Mouse (Mus musculus): ENCODE data around the gene Ripply2. TPM values are rescaled to one million over a fixed set of nuclear protein-coding genes. Genes with fewer than 3 reads are reported as not detected.

Gene Ripply2
- polyA plus RNA-seq, 1 experiment from 2014 or later, result 0.31 TPM

- Histone ChIP-seq H3K4me1 (no peaks in the 10 kb centered on the region), H3K27ac (no peak overlapping the region), H3K27me3 (ENCODE audit: low read depth, poor library complexity, severe bottlenecking) (no peaks in the 10 kb centered on the region), H3K9me3 (replicated peaks) (no peaks in the 10 kb centered on the region), H3K36me3 (0 out of 2 replicates have a peak, but pooled peaks cover 6% of the 10 kb centered on the region), H3K4me3 (no peak overlapping the region)
- WGBS, result 93% methylated on average over 4 of the region's 4 CpGs
- no peak for DNase-seq (ENCODE audit: low spot score)
These were observed 34.1 kb downstream of the Ripply2 start for GRCm38 (mm10) chr9:87049425-87049824.

DNA sequence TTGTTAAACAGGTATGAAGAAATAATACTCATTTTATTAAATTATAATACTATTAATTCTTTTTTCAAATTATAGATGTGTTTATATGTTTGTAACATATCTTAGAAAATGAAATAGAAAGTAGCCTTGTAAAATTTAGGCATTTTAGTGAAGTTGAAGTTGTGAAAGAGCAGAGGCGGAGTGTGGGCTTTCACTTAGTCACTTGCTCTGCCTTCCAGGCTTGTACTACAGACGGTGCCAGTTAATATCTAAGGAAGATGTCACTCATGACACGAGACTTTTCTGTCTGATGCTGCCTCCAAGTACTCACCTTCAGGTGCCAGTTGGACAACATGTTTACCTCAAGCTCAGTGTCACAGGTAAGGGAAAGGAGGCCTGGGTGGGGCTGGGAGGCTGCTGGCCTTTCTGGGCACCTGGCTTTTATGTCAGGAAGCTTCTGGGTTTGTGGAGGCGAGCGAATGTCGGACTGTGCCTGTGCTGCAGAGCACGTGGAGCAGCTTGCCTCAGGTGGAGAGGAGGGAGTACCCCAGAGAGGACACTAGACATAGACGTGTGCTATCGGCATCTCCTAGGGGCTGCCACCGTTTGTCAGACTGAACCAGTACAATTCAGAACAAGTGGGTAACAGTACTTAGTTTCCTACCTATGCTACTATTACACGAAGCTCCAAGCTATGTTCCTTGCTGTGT is 40.4 kb downstream of the Ripply2 start:
- Histone ChIP-seq H3K9me3 (replicated peaks) (no peaks in the 10 kb centered on the region), H3K4me1 (no peaks in the 10 kb centered on the region), H3K27ac (no peak overlapping the region), H3K36me3 (peaks cover 31% of the 10 kb centered on the region), H3K4me3 (no peak overlapping the region), H3K27me3 (ENCODE audit: low read depth, poor library complexity, severe bottlenecking) (no peaks in the 10 kb centered on the region)
- 93% methylated on average over 11 of the region's 11 CpGs for WGBS
- DNase-seq (ENCODE audit: low spot score), result no peak

DNA sequence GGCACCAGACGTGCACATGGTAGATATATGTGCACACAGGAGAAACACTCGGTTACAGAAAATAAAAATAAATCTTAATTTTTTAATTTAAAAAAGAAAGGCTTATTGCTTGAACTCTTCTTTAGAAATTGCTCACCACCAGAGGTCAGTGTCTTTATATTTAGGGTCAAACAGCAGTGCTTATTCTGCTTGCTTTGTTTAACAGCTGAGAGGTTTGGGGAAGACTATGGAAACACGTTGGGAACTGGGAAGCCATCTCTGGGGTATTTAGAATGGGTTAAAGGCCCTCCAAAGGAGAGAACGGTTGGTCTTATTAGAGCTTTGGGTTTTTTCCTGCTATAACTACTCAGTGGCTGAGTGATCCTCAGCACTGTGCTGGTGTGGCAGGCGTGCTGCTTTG is 47.0 kb downstream of the Ripply2 start:
- no peaks in the 10 kb centered on the region for H3K9me3 ChIP-seq (replicated peaks)
- H3K27me3 ChIP-seq (ENCODE audit: low read depth, poor library complexity, severe bottlenecking), result no peaks in the 10 kb centered on the region
- H3K27ac ChIP-seq, result no peak overlapping the region
- no peak for DNase-seq (ENCODE audit: low spot score)
- no peak overlapping the region for H3K4me3 ChIP-seq
- H3K4me1 ChIP-seq, result no peaks in the 10 kb centered on the region
- 87% methylated on average over 5 of the region's 5 CpGs for WGBS
- peaks cover 30% of the 10 kb centered on the region for H3K36me3 ChIP-seq

DNA sequence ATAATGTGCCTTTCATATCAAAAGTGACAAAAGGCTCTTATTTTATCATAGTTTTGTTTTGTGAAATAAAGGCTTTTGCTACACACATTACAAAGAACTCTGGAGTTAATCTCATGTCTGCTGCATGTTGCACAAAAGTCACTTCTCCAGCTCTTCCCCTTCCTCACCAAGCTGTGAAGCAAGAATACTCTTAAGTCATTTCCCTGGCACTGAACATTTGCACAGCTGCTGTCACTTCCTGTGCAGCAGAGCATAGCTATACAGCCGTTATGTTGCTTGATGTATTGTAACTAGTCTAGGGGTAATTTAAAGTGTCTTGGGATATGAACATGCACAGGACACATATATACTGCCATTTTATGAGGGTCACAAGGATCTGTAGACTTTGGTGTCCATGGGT is 52.8 kb downstream of the Ripply2 start:
- DNase-seq (ENCODE audit: low spot score), result no peak
- no peaks in the 10 kb centered on the region for H3K27me3 ChIP-seq (ENCODE audit: low read depth, poor library complexity, severe bottlenecking)
- peaks cover 21% of the 10 kb centered on the region for H3K36me3 ChIP-seq
- no peaks in the 10 kb centered on the region for H3K9me3 ChIP-seq (replicated peaks)
- WGBS, result 96% methylated on average over 1 of the region's 1 CpGs
- H3K4me3 ChIP-seq, result no peak overlapping the region
- no peak overlapping the region for H3K27ac ChIP-seq
- H3K4me1 ChIP-seq, result no peaks in the 10 kb centered on the region

Other genes with a start within 250 kb of the Ripply2 start
- gene Snap91, start 134.9 kb upstream of the Ripply2 start, polyA plus RNA-seq (2016; fragmentation: Nextera tagmentation; extraction: Ambion mirVana), result 3.6 and 4.2 TPM in 2 replicates
- gene Cyb5r4, start 6.5 kb downstream of the Ripply2 start, polyA plus RNA-seq (2016; fragmentation: Nextera tagmentation; extraction: Ambion mirVana), result 66.2 and 69.1 TPM in 2 replicates
- 0.11 and 0.14 TPM in 2 replicates for gene Mrap2, start 128.8 kb downstream of the Ripply2 start, polyA plus RNA-seq (2016; fragmentation: Nextera tagmentation; extraction: Ambion mirVana)
- 8.2 and 11.7 TPM in 2 replicates for gene Cep162, start 240.0 kb downstream of the Ripply2 start, polyA plus RNA-seq (2016; fragmentation: Nextera tagmentation; extraction: Ambion mirVana)

Measured in limb, embryonic 10.5 days (tissue).